Mouse (Mus musculus) right cerebral cortex, postnatal 14 days (tissue): ENCODE results near the gene Dock1.

Source experiments
- DNase-seq: peaks from one replicate; pipeline ENCODE4 v3.0.0; 2022

The Dock1 gene

GRCm38 (mm10) chr7:134994983-134995382, 324.5 kb downstream of the Dock1 start:
- no peak for DNase-seq

GRCm38 (mm10) chr7:135002216-135002615, 331.8 kb downstream of the Dock1 start:
- no peak for DNase-seq

GRCm38 (mm10) chr7:135002891-135003290, 332.4 kb downstream of the Dock1 start:
- DNase-seq = no peak

GRCm38 (mm10) chr7:135005964-135006560, 335.6 kb downstream of the Dock1 start:
- no peak for DNase-seq

- DNase-seq = no peak
These were observed 337.6 kb downstream of the Dock1 start for GRCm38 (mm10) chr7:135008021-135008420.

- DNase-seq = no peak
These were observed 340.5 kb downstream of the Dock1 start for GRCm38 (mm10) chr7:135010997-135011396.

GRCm38 (mm10) chr7:135017531-135017930, 347.1 kb downstream of the Dock1 start:
- no peak for DNase-seq

GRCm38 (mm10) chr7:135020762-135021161, 350.3 kb downstream of the Dock1 start:
- no peak for DNase-seq

GRCm38 (mm10) chr7:135021544-135022100, 351.2 kb downstream of the Dock1 start:
- DNase-seq = no peak

GRCm38 (mm10) chr7:135024531-135024930, 354.1 kb downstream of the Dock1 start:
- no peak for DNase-seq

GRCm38 (mm10) chr7:135028716-135029115, 358.3 kb downstream of the Dock1 start:
- DNase-seq = no peak

GRCm38 (mm10) chr7:135029136-135029535, 358.7 kb downstream of the Dock1 start:
- DNase-seq = no peak

- DNase-seq = no peak
These were observed 361.0 kb downstream of the Dock1 start for GRCm38 (mm10) chr7:135031466-135031865.

- no peak for DNase-seq
These were observed 364.4 kb downstream of the Dock1 start for GRCm38 (mm10) chr7:135034811-135035210.

GRCm38 (mm10) chr7:135035651-135036050, 365.2 kb downstream of the Dock1 start:
- DNase-seq = no peak

- DNase-seq = no peak
These were observed 368.5 kb downstream of the Dock1 start for GRCm38 (mm10) chr7:135038930-135039329.

GRCm38 (mm10) chr7:135043931-135044765, 373.7 kb downstream of the Dock1 start:
- no peak for DNase-seq

- DNase-seq = no peak
These were observed 379.0 kb downstream of the Dock1 start for GRCm38 (mm10) chr7:135049416-135049815.

GRCm38 (mm10) chr7:135053186-135053715, 382.8 kb downstream of the Dock1 start:
- no peak for DNase-seq

- DNase-seq = no peak
These were observed 384.2 kb downstream of the Dock1 start for GRCm38 (mm10) chr7:135054664-135055063.

GRCm38 (mm10) chr7:135059071-135059470, 388.6 kb downstream of the Dock1 start:
- DNase-seq = no peak

GRCm38 (mm10) chr7:135059562-135059961, 389.1 kb downstream of the Dock1 start:
- no peak for DNase-seq

- no peak for DNase-seq
These were observed 393.4 kb downstream of the Dock1 start for GRCm38 (mm10) chr7:135063886-135064285.

GRCm38 (mm10) chr7:135065301-135065700, 394.8 kb downstream of the Dock1 start:
- DNase-seq = no peak
